Mouse (Mus musculus): Measurements from ENCODE around the gene Perm1. TPM values are rescaled to one million over a fixed set of nuclear protein-coding genes. Genes with fewer than 3 reads are reported as not detected.

Perm1 gene
- polyA plus RNA-seq, 1 experiment from 2014 or later, result 0.99 TPM

DNA sequence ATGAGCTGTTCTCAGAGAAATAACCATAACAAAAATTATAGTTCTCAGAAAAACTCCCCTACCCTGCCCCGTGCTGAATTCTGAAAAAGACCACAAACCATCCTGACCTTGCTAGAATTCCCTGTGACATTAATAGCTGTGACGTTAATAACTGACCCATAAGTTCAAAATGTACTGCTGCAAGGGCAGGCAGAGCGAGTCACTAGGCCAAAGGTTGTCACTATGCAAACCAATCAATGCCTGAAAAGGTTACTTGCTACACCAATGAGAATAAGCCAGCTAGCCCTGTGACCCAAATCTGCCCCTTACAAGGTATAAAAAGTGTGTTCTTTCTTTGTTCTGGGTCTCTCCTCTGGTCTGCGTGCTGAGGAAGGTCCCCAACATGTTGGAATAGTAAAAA lies 6.8 kb upstream of the Perm1 start:
- Histone ChIP-seq H3K27me3 (replicated peaks; ENCODE audit: control insufficient read depth, insufficient read depth, low read length) (no peaks in the 10 kb centered on the region), H3K9ac (ENCODE audit: low read length) (no peak overlapping the region), H3K4me2 (ENCODE audit: low read length) (no peak overlapping the region), H3K9me3 (replicated peaks; ENCODE audit: control insufficient read depth, low read length) (no peaks in the 10 kb centered on the region), H3K36me3 (ENCODE audit: control insufficient read depth, insufficient read depth, low read length) (0 out of 2 replicates have a peak, but pooled peaks cover 3% of the 10 kb centered on the region), H3K27ac (ENCODE audit: low read depth, low read length) (no peak overlapping the region), H3K4me1 (ENCODE audit: control insufficient read depth, insufficient read depth, low read length) (peaks cover 2% of the 10 kb centered on the region; the same call in 1 of the 2 replicates), H3K4me3 (ENCODE audit: low read depth, low read length) (no peak overlapping the region)
- 93% methylated on average over 4 of the region's 4 CpGs for WGBS
- ATAC-seq (no peak), DNase-seq (ENCODE audit: low spot score) (no peak)

GRCm38 (mm10) chr4:156209963-156210635 lies 5.6 kb upstream of the Perm1 start:
- Histone ChIP-seq H3K4me2 (ENCODE audit: low read length) (no peak overlapping the region), H3K4me1 (ENCODE audit: control insufficient read depth, insufficient read depth, low read length) (peaks cover under 1% of the 10 kb centered on the region; the same call in 1 of the 2 replicates), H3K4me3 (ENCODE audit: low read depth, low read length) (no peak overlapping the region), H3K9ac (ENCODE audit: low read length) (no peak overlapping the region), H3K9me3 (replicated peaks; ENCODE audit: control insufficient read depth, low read length) (no peaks in the 10 kb centered on the region), H3K36me3 (ENCODE audit: control insufficient read depth, insufficient read depth, low read length) (0 out of 2 replicates have a peak, but pooled peaks cover 3% of the 10 kb centered on the region), H3K27me3 (replicated peaks; ENCODE audit: control insufficient read depth, insufficient read depth, low read length) (no peaks in the 10 kb centered on the region), H3K27ac (ENCODE audit: low read depth, low read length) (no peak overlapping the region)
- ATAC-seq (no peak), DNase-seq (ENCODE audit: low spot score) (no peak)
- 86% methylated on average over 13 of the region's 13 CpGs for WGBS

- H3K36me3 ChIP-seq (ENCODE audit: control insufficient read depth, insufficient read depth, low read length), result no peaks in the 10 kb centered on the region
- H3K9me3 ChIP-seq (replicated peaks; ENCODE audit: control insufficient read depth, low read length), result no peaks in the 10 kb centered on the region
- H3K4me2 ChIP-seq (ENCODE audit: low read length), result no peak overlapping the region
- WGBS, result 96% methylated on average over 13 of the region's 13 CpGs
- ATAC-seq, result no peak
- H3K4me3 ChIP-seq (ENCODE audit: low read depth, low read length), result no peak overlapping the region
- no peaks in the 10 kb centered on the region for H3K4me1 ChIP-seq (ENCODE audit: control insufficient read depth, insufficient read depth, low read length)
- no peak overlapping the region for H3K9ac ChIP-seq (ENCODE audit: low read length)
- no peak for DNase-seq (ENCODE audit: low spot score)
- H3K27ac ChIP-seq (ENCODE audit: low read depth, low read length), result no peak overlapping the region
- H3K27me3 ChIP-seq (replicated peaks; ENCODE audit: control insufficient read depth, insufficient read depth, low read length), result no peaks in the 10 kb centered on the region
Measured at GRCm38 (mm10) chr4:156213134-156213533, 2.5 kb upstream of the Perm1 start.

DNA sequence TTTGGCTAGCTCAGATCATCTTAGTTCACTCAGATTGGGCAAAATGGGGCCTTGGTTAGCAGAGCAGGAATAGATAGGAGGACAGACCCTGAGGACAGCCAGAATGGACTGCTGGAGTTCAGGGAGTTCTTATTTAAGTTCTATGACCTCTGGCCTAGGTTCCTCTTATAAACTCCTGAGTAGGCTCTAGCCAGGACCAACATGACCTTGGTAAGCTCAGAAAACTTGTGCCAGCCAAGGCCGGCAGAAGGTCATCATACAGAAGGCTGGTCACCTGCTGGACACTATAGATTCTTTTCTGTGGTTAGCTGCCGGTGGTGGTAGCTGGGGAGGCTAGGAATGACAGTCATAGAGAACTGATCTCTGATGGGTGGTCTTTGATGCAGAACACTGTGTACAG lies 528 bp downstream of the Perm1 start:
- Histone ChIP-seq H3K27me3 (replicated peaks; ENCODE audit: control insufficient read depth, insufficient read depth, low read length) (no peaks in the 10 kb centered on the region), H3K4me2 (ENCODE audit: low read length) (no peak overlapping the region), H3K9me3 (replicated peaks; ENCODE audit: control insufficient read depth, low read length) (no peaks in the 10 kb centered on the region), H3K9ac (ENCODE audit: low read length) (no peak overlapping the region), H3K36me3 (ENCODE audit: control insufficient read depth, insufficient read depth, low read length) (0 out of 2 replicates have a peak, but pooled peaks cover 2% of the 10 kb centered on the region), H3K4me1 (ENCODE audit: control insufficient read depth, insufficient read depth, low read length) (no peaks in the 10 kb centered on the region), H3K27ac (ENCODE audit: low read depth, low read length) (no peak overlapping the region), H3K4me3 (ENCODE audit: low read depth, low read length) (no peak overlapping the region)
- WGBS, result 87% methylated on average over 2 of the region's 2 CpGs
- ATAC-seq (no peak), DNase-seq (ENCODE audit: low spot score) (no peak)

DNA sequence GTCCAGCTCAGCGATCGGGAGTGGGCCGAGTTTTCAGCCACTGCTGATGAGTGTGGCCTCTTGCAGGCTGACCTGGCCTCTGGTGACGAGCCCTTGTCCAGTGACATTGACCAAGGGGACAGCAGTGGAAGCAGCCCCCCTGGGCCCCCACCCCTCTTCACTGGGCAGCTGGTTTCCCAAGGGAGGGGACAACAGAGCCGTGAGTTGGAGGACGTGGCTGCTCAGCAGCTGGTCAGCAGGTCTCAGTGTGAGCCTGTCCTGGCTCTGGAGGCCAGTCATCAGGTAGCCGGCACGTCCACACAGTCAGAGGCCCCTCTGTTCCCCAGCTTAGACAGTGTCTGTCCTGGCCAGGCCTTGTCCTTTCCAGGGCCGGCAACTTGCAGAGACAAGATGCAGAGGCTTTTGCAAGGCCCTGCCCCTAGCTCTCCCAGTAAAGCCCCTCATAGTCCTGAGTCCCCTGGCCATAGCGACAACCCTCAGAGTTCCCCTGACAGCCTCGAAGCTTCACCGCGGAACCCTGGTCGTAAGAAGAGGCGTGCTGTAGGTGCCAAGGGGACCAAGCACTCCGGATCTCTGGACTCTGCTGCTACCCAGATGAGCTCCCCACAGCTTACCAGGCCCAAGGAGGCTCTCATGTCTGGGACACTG lies 1.5 kb downstream of the Perm1 start:
- H3K36me3 ChIP-seq (ENCODE audit: control insufficient read depth, insufficient read depth, low read length), result peaks cover 8% of the 10 kb centered on the region; the same call in 1 of the 2 replicates
- ATAC-seq, result no peak
- H3K9me3 ChIP-seq (replicated peaks; ENCODE audit: control insufficient read depth, low read length), result no peaks in the 10 kb centered on the region
- WGBS, result 85% methylated on average over 16 of the region's 16 CpGs
- no peak for DNase-seq (ENCODE audit: low spot score)
- no peaks in the 10 kb centered on the region for H3K4me1 ChIP-seq (ENCODE audit: control insufficient read depth, insufficient read depth, low read length)
- no peak overlapping the region for H3K9ac ChIP-seq (ENCODE audit: low read length)
- no peak overlapping the region for H3K4me2 ChIP-seq (ENCODE audit: low read length)
- no peaks in the 10 kb centered on the region for H3K27me3 ChIP-seq (replicated peaks; ENCODE audit: control insufficient read depth, insufficient read depth, low read length)
- H3K27ac ChIP-seq (ENCODE audit: low read depth, low read length), result no peak overlapping the region
- no peak overlapping the region for H3K4me3 ChIP-seq (ENCODE audit: low read depth, low read length)

- H3K27ac ChIP-seq (ENCODE audit: low read depth, low read length), result no peak overlapping the region
- no peaks in the 10 kb centered on the region for H3K27me3 ChIP-seq (replicated peaks; ENCODE audit: control insufficient read depth, insufficient read depth, low read length)
- H3K4me2 ChIP-seq (ENCODE audit: low read length), result no peak overlapping the region
- H3K9me3 ChIP-seq (replicated peaks; ENCODE audit: control insufficient read depth, low read length), result no peaks in the 10 kb centered on the region
- WGBS, result 84% methylated on average over 16 of the region's 16 CpGs
- H3K9ac ChIP-seq (ENCODE audit: low read length), result no peak overlapping the region
- H3K36me3 ChIP-seq (ENCODE audit: control insufficient read depth, insufficient read depth, low read length), result peaks cover 9% of the 10 kb centered on the region; the same call in 1 of the 2 replicates
- DNase-seq (ENCODE audit: low spot score) (no peak), ATAC-seq (no peak)
- no peak overlapping the region for H3K4me3 ChIP-seq (ENCODE audit: low read depth, low read length)
- no peaks in the 10 kb centered on the region for H3K4me1 ChIP-seq (ENCODE audit: control insufficient read depth, insufficient read depth, low read length)
Measured at GRCm38 (mm10) chr4:156217838-156218237, 2.2 kb downstream of the Perm1 start.

DNA sequence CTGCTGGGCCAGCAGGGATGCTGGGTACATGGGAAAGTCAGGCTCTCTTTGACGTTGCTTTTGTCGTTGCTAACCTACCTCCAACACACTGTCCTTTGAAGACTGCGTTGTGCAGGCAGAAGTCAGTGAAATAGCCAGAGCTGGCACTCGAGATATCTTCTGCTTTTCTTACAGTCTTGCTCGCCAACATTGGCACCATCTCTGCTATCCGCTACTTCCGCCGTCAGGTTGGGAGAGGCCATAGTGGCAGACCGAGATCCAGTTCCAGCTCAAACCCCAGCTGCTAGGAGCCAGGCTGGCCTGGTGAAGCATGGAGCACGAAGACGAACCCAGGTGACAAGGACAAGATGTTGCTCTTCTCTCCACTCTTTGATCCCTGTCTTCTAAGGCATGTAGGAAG lies 4.3 kb downstream of the Perm1 start:
- ATAC-seq (no peak), DNase-seq (ENCODE audit: low spot score) (no peak)
- Histone ChIP-seq H3K9me3 (replicated peaks; ENCODE audit: control insufficient read depth, low read length) (no peaks in the 10 kb centered on the region), H3K27me3 (replicated peaks; ENCODE audit: control insufficient read depth, insufficient read depth, low read length) (no peaks in the 10 kb centered on the region), H3K4me2 (ENCODE audit: low read length) (no peak overlapping the region), H3K27ac (ENCODE audit: low read depth, low read length) (no peak overlapping the region), H3K4me3 (ENCODE audit: low read depth, low read length) (no peak overlapping the region), H3K36me3 (ENCODE audit: control insufficient read depth, insufficient read depth, low read length) (peaks cover 9% of the 10 kb centered on the region; the same call in 1 of the 2 replicates), H3K4me1 (ENCODE audit: control insufficient read depth, insufficient read depth, low read length) (no peaks in the 10 kb centered on the region), H3K9ac (ENCODE audit: low read length) (no peak overlapping the region)
- WGBS, result 88% methylated on average over 11 of the region's 11 CpGs

GRCm38 (mm10) chr4:156224276-156224675 lies 8.6 kb downstream of the Perm1 start:
- Histone ChIP-seq H3K27me3 (replicated peaks; ENCODE audit: control insufficient read depth, insufficient read depth, low read length) (no peaks in the 10 kb centered on the region), H3K4me1 (ENCODE audit: control insufficient read depth, insufficient read depth, low read length) (no peaks in the 10 kb centered on the region), H3K27ac (ENCODE audit: low read depth, low read length) (no peak overlapping the region), H3K9ac (ENCODE audit: low read length) (no peak overlapping the region), H3K36me3 (ENCODE audit: control insufficient read depth, insufficient read depth, low read length) (peaks cover 10% of the 10 kb centered on the region), H3K9me3 (replicated peaks; ENCODE audit: control insufficient read depth, low read length) (no peaks in the 10 kb centered on the region), H3K4me3 (ENCODE audit: low read depth, low read length) (no peak overlapping the region), H3K4me2 (ENCODE audit: low read length) (no peak overlapping the region)
- 74% methylated on average over 2 of the region's 2 CpGs for WGBS
- ATAC-seq (no peak), DNase-seq (ENCODE audit: low spot score) (no peak)
